Mouse (Mus musculus): ENCODE data around the gene Acap2. TPM values are rescaled to one million over a fixed set of nuclear protein-coding genes. Genes with fewer than 3 reads are reported as not detected.

The Acap2 gene
- total RNA-seq (2021), result 100 to 1,000 TPM; 111 to 112 TPM
- long read RNA-seq, experiment 1, partial matches to known transcripts, result 6 of 23 reads
- long read RNA-seq, experiment 1, other reads (novel, unspliced or antisense), result 13 of 23 reads
- long read RNA-seq, experiment 2, partial matches to known transcripts, result 10 of 33 reads
- long read RNA-seq, experiment 2, other reads (novel, unspliced or antisense), result 15 of 33 reads

DNA sequence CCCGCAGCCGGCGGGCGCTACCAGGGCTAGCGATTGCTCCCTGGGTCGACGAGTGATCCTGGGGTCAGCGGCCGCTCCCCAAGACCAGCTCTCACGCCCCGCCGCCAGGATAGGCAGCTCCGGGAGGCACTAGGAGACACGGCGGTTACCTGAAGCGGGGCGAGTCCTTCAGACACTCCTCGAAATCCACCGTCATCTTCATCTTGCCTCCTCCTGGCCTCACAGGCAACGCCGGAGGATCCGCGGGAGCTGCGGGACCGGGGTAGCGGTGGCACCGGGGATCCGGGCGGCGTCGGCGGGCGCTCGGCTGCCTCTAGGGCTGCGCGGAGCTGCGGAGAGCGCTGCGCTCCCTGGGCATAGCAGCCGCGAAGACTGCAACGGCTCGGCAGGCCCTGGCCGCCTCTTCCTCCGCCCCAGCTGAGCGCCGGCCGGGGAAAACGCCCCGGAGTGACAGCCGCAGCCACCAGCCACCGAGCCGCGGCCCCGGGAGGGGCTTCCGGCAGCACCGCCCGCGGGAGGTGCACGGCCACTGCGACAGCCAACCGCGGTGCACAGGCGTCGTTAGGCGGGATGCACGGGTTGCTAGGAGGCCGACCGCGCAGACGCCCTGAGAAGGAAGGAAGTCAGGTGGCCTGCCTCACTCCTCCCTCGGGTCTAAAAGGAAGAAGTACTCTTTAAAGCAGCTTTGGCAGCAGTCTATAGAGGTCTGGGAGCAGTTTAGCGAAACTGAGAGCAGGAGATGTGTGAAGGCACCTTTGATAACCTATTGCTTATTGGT, at the start of gene Acap2:
Gene Acap2 (minus strand): TSS at position 456 of the 778 bp plus-strand sequence.
- intact Hi-C loops (cut with DNase I), result loop anchor here (1.0 to 5.0 kb wide), 5 partner anchors 32 to 146 kb away; partner anchors contain the start of gene Ppp1r2
- TF ChIP-seq CTCF (IDR thresholded peaks at IDR 0.05), result no peak
- H3K27ac ChIP-seq, result peak within 1 kb of the TSS; percentile 99
- peak; percentile 98 to 99 for DNase-seq (ENCODE audit: extremely low spot score in 1 of 2, low spot score in 2 of 2)
- H3K4me3 ChIP-seq, result peak within 1 kb of the TSS; percentile 72

DNA sequence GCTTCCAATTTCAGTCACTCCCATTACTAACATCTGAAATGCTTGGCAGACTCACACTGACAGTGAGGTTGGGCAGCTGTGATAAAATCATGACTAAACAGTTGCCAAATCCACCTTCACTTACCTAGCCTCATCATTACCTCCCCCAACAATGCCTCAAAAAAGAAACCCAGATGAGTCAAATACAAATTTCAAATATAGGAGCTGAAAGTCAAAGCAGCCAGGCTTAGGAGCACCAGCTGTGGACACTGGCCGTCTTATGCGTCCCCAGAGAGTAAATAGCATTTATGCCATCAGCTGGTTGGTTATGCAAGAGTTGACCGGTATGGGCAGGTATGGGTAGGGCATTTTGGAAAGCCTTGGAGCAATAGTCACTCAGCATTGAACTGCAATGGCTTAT, 48.4 kb upstream of the Acap2 start:
- intact Hi-C loops (cut with DNase I), result loop anchor here (1.0 kb wide), 1 partner anchor 23 kb away; no protein-coding TSS in a partner anchor
- Histone ChIP-seq H3K27ac (0 out of 2 replicates have a peak overlapping the region, but pooled peaks have one; percentile 50), H3K4me3 (no peak overlapping the region)
- no peak for DNase-seq (ENCODE audit: extremely low spot score in 1 of 2, low spot score in 2 of 2)
- TF ChIP-seq CTCF (IDR thresholded peaks at IDR 0.05), result no peak

DNA sequence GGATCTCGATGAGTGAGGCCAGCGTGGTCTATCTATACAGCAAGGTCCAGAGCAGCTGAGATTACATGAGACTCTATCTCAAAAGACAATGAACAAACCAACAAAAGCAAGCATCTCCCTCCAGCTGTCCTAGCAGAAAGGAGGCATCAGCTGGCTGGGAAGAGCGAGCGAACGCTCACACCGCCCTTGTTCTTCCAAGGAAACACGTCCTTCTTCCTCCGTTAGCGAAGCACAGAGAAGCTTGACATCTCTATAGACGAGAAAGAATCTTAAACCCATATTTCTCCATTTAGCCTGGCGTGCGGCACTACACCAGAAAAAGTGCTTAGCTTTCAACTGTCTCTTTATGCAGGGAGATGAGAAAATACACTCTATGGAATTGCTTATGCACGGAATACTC, 47.7 kb upstream of the Acap2 start:
- TF ChIP-seq CTCF (IDR thresholded peaks at IDR 0.05), result no peak
- no peak overlapping the region for H3K4me3 ChIP-seq
- DNase-seq (ENCODE audit: extremely low spot score in 1 of 2, low spot score in 2 of 2), result no peak
- intact Hi-C loops (cut with DNase I), result loop anchor here (1.0 kb wide), 1 partner anchor 24 kb away; no protein-coding TSS in a partner anchor
- peak overlapping the region; percentile 65 for H3K27ac ChIP-seq

DNA sequence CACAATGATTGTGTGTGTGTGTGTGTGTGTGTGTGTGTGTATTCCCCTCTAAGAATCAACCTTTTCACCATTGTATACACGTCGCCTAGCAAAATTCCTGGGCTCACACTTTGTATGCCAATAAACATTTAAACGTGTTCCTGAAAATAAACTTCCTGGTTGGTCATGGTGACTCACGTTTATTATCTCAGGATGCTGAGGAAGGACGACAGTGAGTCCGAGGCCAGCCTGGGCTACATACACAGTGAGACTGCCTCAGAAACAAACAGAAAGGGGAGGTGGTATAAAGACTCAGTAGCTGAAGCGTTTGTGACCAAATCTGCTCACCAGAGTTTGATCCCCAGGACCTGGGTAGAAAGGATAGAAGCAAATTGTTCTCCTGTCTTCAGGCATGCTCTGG, 46.4 kb upstream of the Acap2 start:
- Histone ChIP-seq H3K27ac (no peak overlapping the region), H3K4me3 (no peak overlapping the region)
- TF ChIP-seq CTCF (IDR thresholded peaks at IDR 0.05), result no peak
- DNase-seq (ENCODE audit: extremely low spot score in 1 of 2, low spot score in 2 of 2), result no peak
- intact Hi-C loops (cut with DNase I), result no loop called here

DNA sequence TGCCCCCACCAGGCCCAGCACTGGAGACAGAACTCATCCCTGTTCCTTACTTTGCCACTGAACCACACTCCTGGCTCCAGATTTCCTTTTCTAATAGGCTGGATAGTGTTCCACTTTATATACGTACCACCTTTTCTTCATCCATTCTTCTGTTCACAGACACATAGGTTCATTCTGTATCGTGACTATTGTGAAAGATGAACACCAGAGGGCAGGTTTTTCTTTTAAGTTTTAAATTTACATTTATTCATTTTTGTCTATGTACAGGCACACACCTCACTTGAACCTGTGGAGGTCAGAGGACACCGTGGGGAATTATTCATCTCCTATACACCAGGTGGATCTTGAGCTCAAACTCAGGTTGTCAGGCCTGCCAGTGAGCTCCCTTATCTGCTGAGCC, 43.0 kb upstream of the Acap2 start:
- Histone ChIP-seq H3K27ac (no peak overlapping the region), H3K4me3 (no peak overlapping the region)
- DNase-seq (ENCODE audit: extremely low spot score in 1 of 2, low spot score in 2 of 2), result no peak
- intact Hi-C loops (cut with DNase I), result loop anchor here (5.0 kb wide), 1 partner anchor 103 kb away; no protein-coding TSS in a partner anchor
- peak; percentile 39 for TF ChIP-seq CTCF (IDR thresholded peaks at IDR 0.05)

DNA sequence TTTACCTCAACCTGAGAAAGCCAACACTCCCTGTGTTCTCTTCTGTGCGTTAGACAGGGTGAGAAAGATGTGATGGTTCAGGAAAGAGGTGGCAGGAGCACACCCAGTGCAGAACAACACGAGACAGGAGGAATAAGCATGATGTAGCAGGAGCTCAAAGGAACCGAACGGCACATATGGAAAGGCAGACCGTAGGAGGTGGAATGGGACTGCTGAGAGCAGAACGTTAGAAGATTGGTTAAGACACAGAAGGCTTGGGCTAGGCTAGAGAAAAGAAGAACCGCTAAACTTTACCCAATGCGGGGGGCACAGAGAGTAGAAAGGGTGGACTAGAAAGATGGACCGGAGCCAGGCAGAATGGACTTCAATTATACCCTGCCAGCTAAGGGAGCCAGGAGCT, 40.4 kb upstream of the Acap2 start:
- peak overlapping the region; percentile 84 for H3K27ac ChIP-seq
- TF ChIP-seq CTCF (IDR thresholded peaks at IDR 0.05), result no peak
- H3K4me3 ChIP-seq, result no peak overlapping the region
- intact Hi-C loops (cut with DNase I), result loop anchor here (2.0 to 5.0 kb wide), 2 partner anchors 41 to 106 kb away; partner anchors contain the start of gene Acap2
- DNase-seq (ENCODE audit: extremely low spot score in 1 of 2, low spot score in 2 of 2), result peak in 1 of 2 experiments; percentile 35

DNA sequence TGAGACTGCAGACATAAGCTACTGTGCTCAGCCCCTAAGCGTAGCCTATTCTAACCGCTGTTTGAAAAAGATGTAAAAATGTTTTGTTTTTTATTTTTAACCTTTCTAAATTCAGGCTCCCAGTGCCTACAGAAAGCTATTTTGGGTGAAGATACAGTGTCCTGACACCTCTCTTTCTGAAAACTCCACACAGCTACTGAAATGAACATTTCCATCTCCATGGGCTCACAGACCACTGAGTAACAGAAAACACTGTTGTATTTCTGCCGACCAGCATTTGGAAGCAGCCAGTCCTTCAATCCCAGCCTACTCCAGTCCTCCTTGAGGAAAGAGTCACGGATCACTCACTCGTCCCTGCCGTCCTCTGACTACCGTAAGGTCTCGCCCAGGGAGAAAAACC, 39.5 kb upstream of the Acap2 start:
- intact Hi-C loops (cut with DNase I), result loop anchor here (2.0 to 5.0 kb wide), 2 partner anchors 40 to 107 kb away; partner anchors contain the start of gene Acap2
- Histone ChIP-seq H3K27ac (peak overlapping the region; percentile 84), H3K4me3 (peak overlapping the region; percentile 24)
- TF ChIP-seq CTCF (IDR thresholded peaks at IDR 0.05), result no peak
- no peak for DNase-seq (ENCODE audit: extremely low spot score in 1 of 2, low spot score in 2 of 2)

DNA sequence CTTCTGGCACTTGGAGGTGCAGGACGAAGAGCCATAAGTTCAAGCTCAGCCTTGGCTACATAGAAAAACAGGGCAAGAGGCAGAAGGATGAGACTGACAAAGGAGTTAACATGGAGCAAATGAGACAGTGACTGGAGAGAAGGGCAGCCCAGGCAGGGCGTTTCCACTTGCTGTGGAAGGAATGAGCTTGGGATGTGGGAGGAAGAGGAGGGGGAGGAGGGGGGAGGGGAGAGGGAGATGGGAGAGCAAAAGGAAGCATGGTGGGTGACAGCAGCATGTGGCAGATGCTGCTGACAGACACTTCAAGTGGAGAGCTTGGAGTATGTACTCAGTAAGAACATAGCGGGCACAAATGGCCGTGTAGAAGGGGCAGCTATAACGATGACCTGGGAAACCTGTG, 37.2 kb upstream of the Acap2 start:
- no peak for TF ChIP-seq CTCF (IDR thresholded peaks at IDR 0.05)
- Histone ChIP-seq H3K4me3 (no peak overlapping the region), H3K27ac (no peak overlapping the region)
- intact Hi-C loops (cut with DNase I), result no loop called here
- no peak for DNase-seq (ENCODE audit: extremely low spot score in 1 of 2, low spot score in 2 of 2)

DNA sequence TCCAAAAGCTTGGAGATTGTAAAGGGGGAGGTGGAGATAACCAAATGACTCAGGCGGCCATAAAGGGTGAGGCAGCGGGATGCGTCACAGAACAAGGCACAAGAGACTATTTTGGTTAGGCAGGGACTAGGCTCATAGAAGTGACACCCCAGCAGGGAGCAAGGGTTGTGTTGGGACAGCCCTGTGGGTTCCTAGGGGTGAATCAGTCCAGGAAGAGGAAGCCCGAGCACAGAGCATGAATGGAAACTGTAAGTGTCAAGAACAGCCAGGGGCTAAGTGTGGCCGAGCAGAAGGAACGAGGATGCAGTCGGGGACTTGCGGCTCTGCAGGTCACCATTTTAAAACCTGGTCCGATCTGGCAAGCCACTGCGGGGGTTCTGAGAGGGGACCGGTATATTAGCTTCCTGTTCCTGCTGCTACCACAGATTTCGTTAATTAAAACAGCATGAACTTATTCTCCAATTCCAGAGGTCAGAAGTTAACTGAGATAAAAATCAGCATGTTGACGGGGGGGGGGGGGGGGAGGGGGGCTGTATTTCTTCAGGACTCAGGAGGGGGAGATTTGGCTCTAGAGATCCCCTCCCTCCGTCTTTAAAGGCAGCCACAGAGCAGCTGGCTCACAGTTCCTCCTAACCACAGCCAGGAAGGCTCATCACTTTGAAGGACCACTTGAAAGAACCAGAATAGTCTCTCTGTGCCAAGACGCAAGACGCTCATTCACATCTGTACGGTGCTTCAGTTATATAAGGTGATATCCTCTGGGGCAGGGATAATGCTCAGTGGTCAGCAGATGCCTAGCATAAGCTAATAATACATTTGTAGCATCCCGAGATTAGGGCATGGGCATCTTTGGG, 34.6 kb upstream of the Acap2 start:
- Histone ChIP-seq H3K4me3 (no peak overlapping the region), H3K27ac (no peak overlapping the region)
- intact Hi-C loops (cut with DNase I), result no loop called here
- TF ChIP-seq CTCF (IDR thresholded peaks at IDR 0.05), result no peak
- peak in 1 of 2 experiments; percentile 7 for DNase-seq (ENCODE audit: extremely low spot score in 1 of 2, low spot score in 2 of 2)

DNA sequence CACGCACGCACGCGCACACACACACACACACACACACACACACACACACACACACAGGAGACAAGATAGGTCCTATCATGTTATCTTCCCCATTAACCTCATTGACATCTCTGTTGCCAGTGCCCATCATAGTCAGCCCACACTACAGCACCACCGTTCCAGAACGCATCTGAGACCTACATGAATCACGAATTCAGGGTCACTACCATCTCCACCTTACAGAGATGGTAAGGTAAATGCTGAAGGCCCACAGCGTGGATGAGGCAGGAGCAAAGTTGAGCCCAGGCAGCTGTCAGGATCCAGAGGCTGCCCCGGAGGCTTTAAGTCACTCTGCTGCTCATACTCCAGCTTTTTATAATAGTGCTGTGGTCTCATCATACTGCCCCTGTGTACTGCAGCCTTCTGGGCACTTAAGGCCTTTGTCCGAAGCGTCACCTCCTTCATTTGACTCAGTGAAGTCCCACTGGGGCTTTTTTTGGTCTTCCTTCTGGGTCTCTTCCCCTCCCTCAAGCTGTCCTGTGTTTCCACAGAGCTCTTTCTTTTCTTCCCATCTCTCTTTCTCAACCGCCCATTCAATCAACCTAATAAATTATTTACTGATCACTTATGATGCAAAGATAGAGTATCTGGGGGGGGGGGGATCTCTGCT, 33.9 kb upstream of the Acap2 start:
- intact Hi-C loops (cut with DNase I), result no loop called here
- peak overlapping the region; percentile 58 for H3K27ac ChIP-seq
- TF ChIP-seq CTCF (IDR thresholded peaks at IDR 0.05), result no peak
- no peak overlapping the region for H3K4me3 ChIP-seq
- DNase-seq (ENCODE audit: extremely low spot score in 1 of 2, low spot score in 2 of 2), result peak in 1 of 2 experiments; percentile 6

DNA sequence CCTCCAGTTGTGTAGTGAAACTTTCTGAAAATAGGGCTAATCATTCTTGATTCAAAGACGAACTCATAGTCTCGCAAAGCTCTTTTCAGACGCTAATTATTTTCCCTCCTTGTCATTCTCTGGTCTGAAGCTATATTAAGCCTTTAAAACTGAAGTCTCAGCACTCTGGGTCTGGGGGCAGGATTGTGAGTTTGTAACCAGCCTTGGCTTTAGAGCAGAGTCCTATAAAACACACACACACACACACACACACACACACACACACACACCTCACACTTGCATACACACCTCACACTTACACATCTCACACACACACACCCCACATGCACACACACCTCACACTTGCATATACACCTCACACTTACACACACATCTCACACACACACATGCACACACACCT, 33.3 kb upstream of the Acap2 start:
- intact Hi-C loops (cut with DNase I), result no loop called here
- TF ChIP-seq CTCF (IDR thresholded peaks at IDR 0.05), result no peak
- no peak overlapping the region for H3K4me3 ChIP-seq
- no peak for DNase-seq (ENCODE audit: extremely low spot score in 1 of 2, low spot score in 2 of 2)
- peak overlapping the region; percentile 85 for H3K27ac ChIP-seq
